In the genomic region with DNA sequence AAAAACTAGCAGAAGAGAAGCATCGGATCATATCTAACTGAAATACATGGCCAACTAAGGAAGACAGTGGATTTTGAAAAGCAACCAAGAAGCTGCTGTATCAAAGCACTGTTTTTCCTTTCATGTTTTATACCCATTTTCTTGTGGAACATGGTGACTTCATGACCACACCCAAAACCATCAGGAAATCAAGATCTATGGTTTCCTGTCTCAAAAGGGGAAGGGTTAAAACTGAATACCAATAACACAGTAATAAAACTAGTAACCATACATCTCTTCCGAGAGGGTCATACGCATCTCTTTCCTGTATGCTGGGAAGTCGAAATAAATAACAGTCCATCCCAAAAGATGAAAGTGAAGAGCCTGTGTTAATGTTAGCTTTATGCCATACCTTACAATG, we compare ENCODE assay signal across 16 mouse cellular contexts.
"Had no signal": no experiment of that assay in that cellular context is flagged by ENCODE, and none has a peak within 500 bp of the region (broad histone marks: within the 10 kb centered on the region; RNA-seq: fewer than 3 reads in every experiment).

No protein-coding gene starts in this region.

- H3K9ac ChIP-seq: liver, embryonic 15.5 days; midbrain, embryonic 12.5 days; neural tube, embryonic 15.5 days had no signal

- H3K4me3 ChIP-seq: layer of hippocampus, adult 2 months; limb, embryonic 10.5 days; liver, embryonic 15.5 days; megakaryocyte, embryonic 14.5 days; midbrain, embryonic 12.5 days; neural tube, embryonic 15.5 days had no signal

- H3K9me3 ChIP-seq: limb, embryonic 10.5 days; liver, embryonic 15.5 days; megakaryocyte, embryonic 14.5 days; midbrain, embryonic 12.5 days; neural tube, embryonic 15.5 days had no signal

- DNase-seq: kidney, adult 9 months; kidney, postnatal 4 days; lung, adult 2 months; lung, postnatal 36 days; right cerebral cortex, adult 18-20 months; thymus, adult 2 months; thymus, postnatal 25 days had no signal

- ATAC-seq: lung, postnatal 0 days had no signal

- H3K27me3 ChIP-seq: liver, embryonic 15.5 days; megakaryocyte, embryonic 14.5 days; midbrain, embryonic 12.5 days; neural tube, embryonic 15.5 days had no signal

- H3K4me1 ChIP-seq: limb, embryonic 10.5 days; midbrain, embryonic 12.5 days; neural tube, embryonic 15.5 days had no signal

- H3K36me3 ChIP-seq: limb, embryonic 10.5 days; liver, embryonic 15.5 days; midbrain, embryonic 12.5 days had no signal

- H3K27ac ChIP-seq: kidney, postnatal 0 days; layer of hippocampus, adult 2 months; limb, embryonic 10.5 days; liver, embryonic 15.5 days; midbrain, embryonic 12.5 days; neural tube, embryonic 15.5 days had no signal

- H3K4me2 ChIP-seq: liver, embryonic 11.5 days; liver, embryonic 15.5 days; midbrain, embryonic 12.5 days; neural tube, embryonic 15.5 days had no signal
